Mouse (Mus musculus) adrenal gland, adult 18-20 months (tissue): Measurements from ENCODE around the gene Lpar2. TPM values are rescaled to one million over a fixed set of nuclear protein-coding genes. Genes with fewer than 3 reads are reported as not detected.

Experiments
- DNase-seq, 2 experiments: peaks; one replicate each; pipeline ENCODE4 v3.0.0; 2021 to 2022; ENCODE audit warnings: low spot score in 2 of 2
- long read RNA-seq, 2 experiments: library from polyadenylated mRNA; stranded (forward); transcript quantifications; one replicate each; pipeline ENCODE4 v2.0.0; 2021
- total RNA-seq, 2 experiments: library from RNA; stranded (reverse); gene quantifications; 1 replicate in 1 of 2; 2 replicates in 1 of 2; pipeline ENCODE4 v1.2.3; 2021

Lpar2 gene
- 1 to 10 TPM; 1.8 to 2.0 TPM for total RNA-seq
- long read RNA-seq, experiment 1, partial matches to known transcripts: 1 of 1 reads
- long read RNA-seq, experiment 1, other reads (novel, unspliced or antisense): 0 of 1 reads
- long read RNA-seq, experiment 2, partial matches to known transcripts: 0 of 1 reads
- long read RNA-seq, experiment 2, other reads (novel, unspliced or antisense): 1 of 1 reads

GRCm38 (mm10) chr8:69822386-69823191, at the start of gene Lpar2:
Lpar2 (plus strand) TSS chr8:69822429.
- DNase-seq: peak; percentile 52 to 63

DNA sequence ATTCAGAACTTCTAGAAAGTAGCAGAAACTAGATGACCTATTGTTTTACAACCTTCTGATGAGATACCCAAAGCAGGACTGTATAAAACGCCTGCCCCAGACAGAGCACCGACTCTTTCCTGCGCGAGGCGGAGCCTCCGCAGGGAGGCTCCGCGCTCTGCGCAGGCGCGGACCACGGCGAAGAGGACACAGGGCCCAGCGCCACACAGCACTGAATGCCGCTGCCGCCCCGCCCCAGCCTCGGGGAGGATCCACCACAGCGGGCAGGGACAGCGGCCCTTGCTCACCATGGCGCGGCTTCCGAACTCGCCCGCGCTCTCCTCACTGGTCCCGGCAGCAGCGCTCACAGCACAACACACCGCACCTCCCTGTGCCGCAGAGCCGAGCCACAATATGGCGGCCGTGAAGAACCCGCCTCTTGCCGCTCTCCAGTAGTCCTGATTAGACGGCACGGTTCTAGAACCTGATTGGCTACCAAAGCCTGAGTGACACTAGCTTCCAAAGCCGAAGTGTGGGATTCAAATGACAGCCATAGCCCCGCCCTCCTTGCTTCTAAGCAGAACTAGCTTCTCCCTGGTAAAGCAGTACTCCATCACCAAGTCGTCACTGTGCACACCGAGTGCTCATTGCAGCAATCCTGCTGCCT, 47.6 kb upstream of the Lpar2 start, which contains the start of gene Gm20422:
Gene Gm20422, minus strand, starts transcription at position 384 of the 646 bp plus-strand sequence.
- peak; percentile 75 to 77 for DNase-seq

- DNase-seq: no peak
Observed at GRCm38 (mm10) chr8:69775149-69775534, 47.1 kb upstream of the Lpar2 start.

GRCm38 (mm10) chr8:69777111-69777510, 45.1 kb upstream of the Lpar2 start:
- DNase-seq: no peak

DNA sequence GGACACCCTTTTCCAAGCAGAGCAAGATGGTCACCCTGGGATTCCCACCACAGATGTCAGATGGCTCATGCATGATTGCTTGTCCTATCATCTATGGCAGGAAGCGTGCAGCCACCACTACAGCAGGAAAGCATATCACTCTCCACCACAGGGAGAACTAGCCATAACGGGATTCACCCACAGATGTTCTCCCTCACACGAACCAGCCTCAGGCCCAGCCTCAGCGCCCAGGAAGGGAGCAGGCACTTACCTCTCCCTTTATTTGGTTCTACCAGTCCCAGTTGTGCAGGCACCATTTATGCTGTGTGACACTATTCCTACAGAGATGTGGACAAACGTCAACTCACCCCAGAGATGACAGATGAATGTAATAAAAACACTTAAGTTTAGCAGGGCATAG, 33.1 kb upstream of the Lpar2 start:
- no peak for DNase-seq

DNA sequence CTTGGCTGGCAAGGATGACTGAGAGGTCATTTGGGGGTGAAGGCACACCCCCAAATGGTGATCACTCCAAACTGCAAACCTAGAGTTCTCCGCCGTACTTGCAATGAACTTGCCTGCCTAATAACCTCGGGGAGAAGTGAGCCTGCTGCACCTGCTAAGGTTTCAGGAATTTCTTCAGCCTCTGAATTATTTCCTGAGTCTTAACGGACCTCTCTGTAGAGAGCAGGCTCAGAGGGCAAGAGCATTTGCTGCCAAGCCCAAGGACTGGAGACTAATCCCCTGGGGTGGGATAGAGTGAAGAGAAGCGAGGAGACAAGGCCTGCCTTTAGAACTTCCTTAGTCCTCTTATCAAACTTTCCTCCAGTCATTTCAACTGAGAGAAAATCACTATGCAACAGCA, 32.5 kb upstream of the Lpar2 start:
- no peak for DNase-seq

- DNase-seq: no peak
Observed at GRCm38 (mm10) chr8:69790364-69790763, 31.9 kb upstream of the Lpar2 start.

- peak; percentile 82 for DNase-seq
Observed at GRCm38 (mm10) chr8:69790773-69791367, 31.4 kb upstream of the Lpar2 start, which contains the start of the genes Atp13a1 and Zfp866. Atp13a1 (plus strand) TSS chr8:69791163. Zfp866 (minus strand) TSS chr8:69791178.

GRCm38 (mm10) chr8:69791415-69792068, 30.7 kb upstream of the Lpar2 start:
- peak in 1 of 2 experiments; percentile 51 for DNase-seq

GRCm38 (mm10) chr8:69793666-69794065, 28.6 kb upstream of the Lpar2 start:
- no peak for DNase-seq

GRCm38 (mm10) chr8:69794096-69794495, 28.1 kb upstream of the Lpar2 start:
- DNase-seq: no peak

DNA sequence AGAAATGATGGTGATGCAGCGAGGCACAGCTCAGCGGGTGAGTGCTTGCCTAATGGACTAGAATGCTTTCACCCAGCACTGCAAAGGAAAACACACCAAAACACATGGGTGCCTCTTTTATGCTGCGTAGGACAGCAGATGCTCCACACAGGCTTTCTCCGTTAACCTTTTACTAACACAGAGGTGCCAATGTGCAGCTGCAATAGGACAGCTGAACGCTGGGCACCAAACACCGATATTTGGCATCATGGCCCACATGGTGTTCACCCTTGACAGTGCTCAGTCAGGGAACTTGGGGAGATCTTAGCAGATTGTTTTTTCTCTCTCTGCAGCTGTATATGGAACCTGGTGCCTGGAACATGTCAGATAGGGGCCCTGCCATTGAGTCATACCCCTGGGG, 27.3 kb upstream of the Lpar2 start:
- DNase-seq: no peak

DNA sequence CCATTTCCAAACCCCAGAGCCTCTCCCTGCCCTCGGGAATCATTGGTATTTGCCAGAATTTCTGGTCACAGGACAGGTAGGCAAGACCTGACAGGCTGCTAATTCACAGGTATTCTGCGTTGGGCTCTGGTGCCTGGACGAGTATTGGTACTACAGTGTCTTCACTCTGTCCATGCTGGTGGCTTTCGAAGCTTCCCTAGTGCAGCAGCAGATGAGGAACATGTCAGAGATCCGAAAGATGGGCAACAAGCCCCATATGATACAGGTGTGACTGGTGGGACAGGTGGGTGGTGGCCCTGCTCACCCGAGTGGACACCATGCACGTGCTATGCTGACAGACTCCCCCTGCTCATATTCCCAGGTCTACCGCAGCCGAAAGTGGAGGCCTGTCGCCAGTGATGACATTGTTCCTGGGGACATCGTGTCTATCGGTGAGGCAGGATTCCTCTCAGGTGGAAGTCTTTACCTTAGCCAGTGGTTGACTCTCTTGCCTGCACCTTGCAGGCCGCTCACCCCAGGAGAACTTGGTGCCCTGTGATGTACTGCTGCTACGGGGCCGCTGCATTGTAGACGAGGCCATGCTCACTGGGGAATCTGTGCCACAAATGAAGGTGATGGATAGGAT, 25.4 kb upstream of the Lpar2 start:
- DNase-seq: peak; percentile 1 to 16

- peak in 1 of 2 experiments; percentile 1 for DNase-seq
Observed at GRCm38 (mm10) chr8:69797661-69798060, 24.6 kb upstream of the Lpar2 start.

GRCm38 (mm10) chr8:69799261-69799660, 23.0 kb upstream of the Lpar2 start:
- peak; percentile 1 to 14 for DNase-seq

DNA sequence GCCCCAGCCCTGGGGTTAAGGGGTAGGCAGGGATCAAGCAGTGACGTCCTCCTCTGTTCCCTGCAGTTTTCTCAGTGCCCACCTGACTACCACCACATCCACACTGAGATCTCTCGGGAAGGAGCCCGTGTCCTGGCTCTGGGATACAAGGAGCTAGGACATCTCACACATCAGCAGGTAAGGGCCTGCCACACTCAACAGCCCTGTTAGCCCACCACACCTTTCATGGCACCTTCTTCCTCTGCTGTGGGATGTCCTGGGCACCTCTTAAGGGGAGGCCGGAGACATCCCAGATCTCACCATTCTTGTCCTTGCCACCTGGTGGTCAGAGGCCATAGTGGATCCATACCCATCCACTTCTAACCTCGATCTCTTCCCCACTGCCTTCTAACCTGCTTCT, 22.3 kb upstream of the Lpar2 start:
- no peak for DNase-seq

DNA sequence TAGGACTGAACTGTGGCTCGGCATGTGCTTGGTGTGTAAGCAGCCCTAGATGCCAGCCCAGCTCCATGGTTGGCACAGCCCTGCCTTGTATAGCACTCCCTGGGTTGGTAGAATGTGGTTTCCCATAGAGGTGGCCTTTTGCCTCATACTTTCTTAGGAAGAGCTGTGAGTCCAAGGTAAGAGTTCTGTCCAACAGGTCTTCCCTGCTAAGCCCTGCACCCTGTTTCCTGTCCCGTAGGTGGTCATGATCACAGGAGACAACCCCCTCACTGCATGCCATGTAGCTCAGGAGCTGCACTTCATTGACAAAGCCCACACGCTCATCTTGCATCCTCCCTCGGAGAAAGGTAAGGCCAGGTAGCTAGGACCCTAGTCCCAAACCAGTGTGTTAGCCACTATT, 20.4 kb upstream of the Lpar2 start:
- DNase-seq: no peak

DNA sequence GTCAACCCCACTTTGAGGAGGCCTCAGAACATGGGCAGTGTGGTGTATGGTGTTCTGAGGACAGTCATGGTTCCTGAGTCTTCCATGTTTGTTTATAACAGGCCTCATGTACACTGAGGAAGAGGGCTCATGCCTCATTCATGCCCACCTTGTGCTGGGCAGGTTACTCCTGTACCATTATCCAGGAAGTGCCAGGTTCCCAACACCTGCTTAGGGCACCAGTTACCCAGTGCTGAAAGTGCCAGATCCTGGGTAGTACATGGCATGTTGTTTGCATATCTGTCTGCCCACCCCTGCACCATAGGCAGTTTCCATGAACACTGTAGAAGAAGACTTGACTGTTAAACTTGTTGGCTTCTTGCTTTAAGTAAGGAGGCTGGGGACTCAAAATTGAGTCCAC, 20.0 kb upstream of the Lpar2 start:
- no peak for DNase-seq

- DNase-seq: no peak
Observed at GRCm38 (mm10) chr8:69803366-69803765, 18.9 kb upstream of the Lpar2 start.

GRCm38 (mm10) chr8:69804537-69804936, 17.7 kb upstream of the Lpar2 start:
- no peak for DNase-seq

DNA sequence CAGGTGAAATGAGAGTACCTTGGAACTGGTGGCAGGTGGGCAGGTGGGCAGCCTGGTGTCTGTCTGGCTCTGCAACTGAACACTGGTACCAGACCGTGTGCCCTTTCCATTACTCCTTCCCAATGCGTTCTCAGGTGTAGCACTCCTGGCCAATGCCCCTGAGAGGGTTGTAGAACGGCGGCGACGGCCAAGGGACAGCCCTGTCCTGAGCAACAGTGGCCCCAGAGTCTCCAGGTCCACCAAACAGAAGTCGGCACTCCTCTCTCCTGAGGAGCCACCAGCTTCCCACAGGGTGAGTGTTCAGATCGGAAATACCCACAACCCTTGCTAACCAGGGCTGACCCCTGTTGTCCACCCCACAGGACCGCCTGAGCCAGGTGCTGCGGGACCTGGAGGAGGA, 17.1 kb upstream of the Lpar2 start:
- peak in 1 of 2 experiments; percentile 17 for DNase-seq
